Mouse (Mus musculus) T-helper 2 cell (primary cell): ENCODE results near the gene Zbtb38.

Experiments used
- in situ Hi-C: fragments of 300-600 bp; cut with MboI, MseI; formaldehyde crosslinking; loops from one replicate; pipeline ENCODE4 v1.15.1; 2025; ENCODE audit warnings: high pct_unique_total_duplicates

The Zbtb38 gene

GRCm38 (mm10) chr9:96752603-96753114 lies at the start of gene Zbtb38:
Gene Zbtb38 (minus strand): TSS chr9:96752831.
- in situ Hi-C loops: no loop called here

GRCm38 (mm10) chr9:96800131-96800825 lies 47.6 kb upstream of the Zbtb38 start:
- in situ Hi-C loops: no loop called here

- in situ Hi-C loops: no loop called here
These were observed 44.7 kb upstream of the Zbtb38 start for GRCm38 (mm10) chr9:96797311-96797710.

- in situ Hi-C loops: no loop called here
These were observed 42.8 kb upstream of the Zbtb38 start for GRCm38 (mm10) chr9:96795399-96795928.

GRCm38 (mm10) chr9:96794601-96795000 lies 42.0 kb upstream of the Zbtb38 start:
- in situ Hi-C loops: no loop called here

GRCm38 (mm10) chr9:96792543-96792942 lies 39.9 kb upstream of the Zbtb38 start:
- in situ Hi-C loops: no loop called here

GRCm38 (mm10) chr9:96790389-96791007 lies 37.9 kb upstream of the Zbtb38 start:
- in situ Hi-C loops: no loop called here

GRCm38 (mm10) chr9:96789906-96790305 lies 37.3 kb upstream of the Zbtb38 start:
- in situ Hi-C loops: no loop called here

- in situ Hi-C loops: no loop called here
These were observed 35.2 kb upstream of the Zbtb38 start for GRCm38 (mm10) chr9:96787797-96788196.

- in situ Hi-C loops: no loop called here
These were observed 33.3 kb upstream of the Zbtb38 start for GRCm38 (mm10) chr9:96785871-96786342.

- in situ Hi-C loops: no loop called here
These were observed 32.6 kb upstream of the Zbtb38 start for GRCm38 (mm10) chr9:96785187-96785586.

- in situ Hi-C loops: no loop called here
These were observed 31.0 kb upstream of the Zbtb38 start for GRCm38 (mm10) chr9:96783667-96784066.

GRCm38 (mm10) chr9:96783258-96783657 lies 30.6 kb upstream of the Zbtb38 start:
- in situ Hi-C loops: no loop called here

GRCm38 (mm10) chr9:96782062-96782461 lies 29.4 kb upstream of the Zbtb38 start:
- in situ Hi-C loops: no loop called here

GRCm38 (mm10) chr9:96773146-96773545 lies 20.5 kb upstream of the Zbtb38 start:
- in situ Hi-C loops: no loop called here

GRCm38 (mm10) chr9:96770443-96770842 lies 17.8 kb upstream of the Zbtb38 start:
- in situ Hi-C loops: no loop called here

GRCm38 (mm10) chr9:96769651-96770050 lies 17.0 kb upstream of the Zbtb38 start:
- in situ Hi-C loops: no loop called here

GRCm38 (mm10) chr9:96767874-96768273 lies 15.2 kb upstream of the Zbtb38 start:
- in situ Hi-C loops: no loop called here

- in situ Hi-C loops: no loop called here
These were observed 13.4 kb upstream of the Zbtb38 start for GRCm38 (mm10) chr9:96766078-96766477.

GRCm38 (mm10) chr9:96765410-96765809 lies 12.8 kb upstream of the Zbtb38 start:
- in situ Hi-C loops: no loop called here

- in situ Hi-C loops: loop anchor here (5.0 kb wide), 1 partner anchor 92 kb away; no protein-coding TSS in a partner anchor
These were observed 11.4 kb upstream of the Zbtb38 start for GRCm38 (mm10) chr9:96763847-96764631.

- in situ Hi-C loops: loop anchor here (5.0 kb wide), 1 partner anchor 91 kb away; no protein-coding TSS in a partner anchor
These were observed 10.4 kb upstream of the Zbtb38 start for GRCm38 (mm10) chr9:96763025-96763424.
